Mouse (Mus musculus): ENCODE results near the gene Rbbp4. TPM values are rescaled to one million over a fixed set of nuclear protein-coding genes. Genes with fewer than 3 reads are reported as not detected.

Rbbp4 gene
- polyA plus RNA-seq, 1 experiment = 60.0 TPM

DNA sequence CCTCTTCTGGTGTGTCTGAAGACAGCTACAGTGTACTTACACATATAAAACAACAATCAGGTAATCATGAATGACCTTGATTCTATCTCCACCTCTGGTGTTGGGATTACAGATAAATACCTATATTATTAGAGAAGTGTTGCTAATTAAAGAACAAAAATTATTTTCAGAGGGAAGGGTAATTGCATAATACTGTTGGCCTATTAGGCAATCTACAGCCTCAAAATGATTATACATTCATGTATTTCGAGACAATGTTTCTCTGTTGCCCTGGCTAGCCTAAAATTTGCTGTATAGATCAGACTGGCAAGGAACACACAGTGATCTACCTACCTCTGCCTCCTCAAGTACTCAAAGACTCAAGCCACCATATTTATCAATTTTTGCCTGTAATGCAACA is 11.7 kb downstream of the Rbbp4 start:
- TF ChIP-seq GATA1 (IDR thresholded peaks at IDR 0.05; ENCODE audit: low read length) = no peak

DNA sequence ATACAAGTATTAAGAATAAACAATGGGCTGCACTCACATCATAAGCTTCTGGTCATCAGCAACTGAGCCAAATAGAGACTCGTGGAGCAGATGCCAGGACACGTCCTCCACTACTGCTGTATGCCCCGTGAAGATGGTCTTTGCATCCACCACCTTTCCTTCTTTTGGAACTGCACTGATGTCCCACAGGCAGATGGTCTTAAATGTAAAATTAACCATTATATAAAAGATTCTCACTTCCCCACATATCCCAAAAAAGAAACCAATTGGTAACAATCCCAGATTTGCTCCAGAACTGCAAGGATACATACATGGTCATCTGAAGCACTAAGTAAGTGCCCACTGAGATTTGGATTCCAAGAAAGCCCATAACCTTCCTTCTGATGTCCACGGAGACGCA is 13.1 kb downstream of the Rbbp4 start:
- TF ChIP-seq GATA1 (IDR thresholded peaks at IDR 0.05; ENCODE audit: low read length) = no peak

DNA sequence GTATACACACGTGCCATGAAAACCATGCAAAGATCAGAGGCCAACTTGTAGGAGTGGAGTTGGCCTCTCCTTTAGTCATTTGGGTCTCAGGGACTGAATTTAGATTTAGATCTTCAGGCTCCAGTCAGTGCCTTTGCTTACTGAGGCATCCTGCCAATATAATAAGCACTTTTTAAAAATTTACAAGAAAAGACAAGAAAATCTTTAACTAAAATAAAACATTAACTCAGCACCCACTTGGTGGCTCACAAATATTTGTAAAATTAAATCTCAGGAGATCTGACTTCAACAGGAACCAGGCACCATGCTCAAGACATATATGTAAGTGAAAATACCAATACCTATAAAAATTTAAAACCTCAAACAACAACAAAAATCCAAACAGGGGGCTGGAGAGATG is 14.3 kb downstream of the Rbbp4 start:
- TF ChIP-seq GATA1 (IDR thresholded peaks at IDR 0.05; ENCODE audit: low read length) = no peak

DNA sequence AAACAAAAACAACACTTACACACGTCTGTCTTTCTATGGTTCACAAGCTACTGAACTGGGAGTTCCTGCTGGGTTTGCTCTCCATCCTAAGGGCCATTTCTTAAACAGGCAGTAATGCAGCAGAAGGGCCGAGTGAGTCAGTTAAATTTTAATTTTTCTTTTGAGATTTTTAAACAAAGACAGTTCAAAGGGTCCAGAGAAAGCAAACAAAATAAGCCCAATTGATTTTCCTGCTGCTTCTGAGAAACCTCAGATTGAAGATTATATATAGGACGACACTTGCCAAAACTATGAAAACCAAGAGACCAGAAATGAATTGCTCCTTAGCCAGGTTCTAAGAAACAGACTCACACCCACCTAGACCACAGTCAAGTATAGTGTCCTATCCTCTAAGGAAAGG is 21.3 kb downstream of the Rbbp4 start:
- no peak for TF ChIP-seq GATA1 (IDR thresholded peaks at IDR 0.05; ENCODE audit: low read length)

DNA sequence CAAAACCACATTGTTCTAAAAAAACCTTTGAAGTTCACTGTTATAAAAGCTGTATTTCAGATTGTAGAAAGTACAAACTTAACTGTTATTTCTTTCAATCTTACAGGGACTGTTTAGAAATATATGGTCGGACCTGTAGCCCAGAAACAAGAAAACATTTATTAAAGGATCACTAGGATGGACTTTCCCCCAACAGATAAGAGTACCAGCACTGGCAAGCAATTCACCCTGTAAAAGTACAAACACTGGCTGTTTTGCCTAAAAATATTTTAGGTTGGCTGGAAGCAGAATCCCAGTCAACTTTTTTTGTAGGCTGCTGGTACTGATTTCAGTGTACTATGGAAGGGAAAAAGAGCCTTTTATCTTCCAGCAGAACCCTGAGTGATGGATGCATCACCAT is 27.2 kb downstream of the Rbbp4 start:
- TF ChIP-seq GATA1 (IDR thresholded peaks at IDR 0.05; ENCODE audit: low read length) = no peak

DNA sequence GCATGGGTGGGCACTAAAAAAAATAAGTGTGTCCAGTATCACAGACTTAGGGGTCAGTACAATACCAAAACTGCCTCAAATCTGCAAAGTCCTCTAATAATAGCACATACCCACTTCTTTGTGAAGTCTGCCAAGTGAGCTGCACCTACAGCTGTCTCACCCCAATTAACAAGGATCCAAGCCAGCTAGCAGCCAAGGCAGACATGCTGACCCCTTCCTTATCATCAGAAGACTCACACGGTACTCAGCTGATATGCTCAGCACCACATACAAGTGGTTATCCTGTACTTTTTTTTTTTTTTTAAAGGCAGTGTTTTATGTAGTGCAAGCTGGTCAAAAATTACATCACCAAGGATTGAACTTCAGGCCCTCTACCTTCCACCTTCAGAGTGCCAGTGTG is 30.9 kb downstream of the Rbbp4 start:
- TF ChIP-seq GATA1 (IDR thresholded peaks at IDR 0.05; ENCODE audit: low read length) = no peak

DNA sequence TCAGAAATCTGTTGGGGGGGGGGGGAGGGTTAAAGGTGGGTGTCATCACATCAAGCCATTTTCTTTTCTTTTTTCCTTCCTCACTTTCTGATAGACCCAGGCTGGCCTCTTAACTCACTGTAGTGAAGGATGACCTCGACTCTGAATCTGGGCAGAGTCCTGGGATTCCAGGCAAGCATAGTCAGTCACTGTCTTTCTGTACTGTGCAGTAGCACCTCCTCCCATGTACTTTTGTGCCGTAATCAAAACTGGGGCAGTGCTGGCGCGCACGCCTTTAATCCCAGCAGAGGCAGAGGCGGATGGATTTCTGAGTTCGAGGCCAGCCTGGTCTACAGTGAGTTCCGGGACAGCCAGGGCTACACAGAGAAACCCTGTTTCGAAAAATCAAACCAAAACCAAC is 31.4 kb downstream of the Rbbp4 start:
- no peak for TF ChIP-seq GATA1 (IDR thresholded peaks at IDR 0.05; ENCODE audit: low read length)

DNA sequence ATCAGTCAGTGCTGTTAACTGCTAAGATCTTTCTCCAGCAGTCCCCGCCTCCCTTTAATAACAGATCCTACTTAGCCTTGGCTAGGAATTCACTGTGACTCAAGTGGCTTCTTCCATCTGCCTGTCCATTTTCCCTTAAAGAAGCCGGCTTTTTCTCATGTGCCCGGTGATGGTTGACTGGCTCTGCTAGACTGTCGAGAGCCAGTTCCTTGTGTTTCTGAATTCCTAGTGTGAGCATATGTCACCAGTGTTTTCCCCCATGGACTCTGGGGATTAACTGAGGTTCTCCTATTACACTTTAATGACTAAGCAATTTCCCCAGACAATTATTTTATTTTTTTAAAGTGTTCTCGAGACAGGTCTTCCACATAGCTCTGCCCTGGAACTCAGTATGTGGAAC is 31.8 kb downstream of the Rbbp4 start:
- no peak for TF ChIP-seq GATA1 (IDR thresholded peaks at IDR 0.05; ENCODE audit: low read length)

DNA sequence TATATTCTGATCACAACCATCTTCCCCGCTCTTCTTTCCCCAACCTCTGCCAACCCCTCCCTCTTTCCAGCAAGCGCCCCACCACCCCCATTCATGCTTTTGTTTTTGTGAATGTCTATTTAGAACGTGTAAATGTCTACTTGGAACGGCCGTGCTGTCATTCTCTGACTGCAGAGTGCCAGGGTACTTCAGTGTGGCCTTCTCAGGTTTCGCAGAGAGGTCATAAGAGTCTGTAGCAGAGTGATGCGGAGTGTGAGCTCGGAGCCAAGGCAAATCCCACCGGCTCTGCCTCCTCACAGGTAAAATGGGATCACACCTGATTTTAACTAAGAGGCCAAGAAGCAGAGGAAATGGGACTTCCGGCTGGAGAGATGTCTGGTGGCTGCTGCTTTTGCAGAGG is 36.0 kb downstream of the Rbbp4 start:
- TF ChIP-seq GATA1 (IDR thresholded peaks at IDR 0.05; ENCODE audit: low read length) = no peak

DNA sequence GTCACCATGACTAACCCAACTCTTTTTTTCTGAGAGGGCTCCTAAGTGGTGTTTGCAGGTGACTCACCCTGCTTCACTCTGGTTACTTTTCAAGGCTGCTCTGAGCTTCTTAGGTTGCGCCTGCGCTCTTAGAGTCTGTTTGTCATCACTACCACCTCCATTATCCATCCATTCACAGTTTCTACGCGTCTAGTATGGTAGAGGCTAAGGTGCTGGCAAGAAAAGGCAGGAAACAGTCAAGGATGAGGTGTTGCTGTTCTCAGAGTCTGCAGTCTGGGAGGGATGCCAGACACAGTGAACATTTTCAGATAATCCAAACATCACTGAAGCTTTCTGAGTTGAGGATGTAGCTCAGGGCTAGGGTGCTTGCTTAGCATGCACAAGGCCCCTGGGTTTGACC is 37.4 kb downstream of the Rbbp4 start:
- no peak for TF ChIP-seq GATA1 (IDR thresholded peaks at IDR 0.05; ENCODE audit: low read length)

DNA sequence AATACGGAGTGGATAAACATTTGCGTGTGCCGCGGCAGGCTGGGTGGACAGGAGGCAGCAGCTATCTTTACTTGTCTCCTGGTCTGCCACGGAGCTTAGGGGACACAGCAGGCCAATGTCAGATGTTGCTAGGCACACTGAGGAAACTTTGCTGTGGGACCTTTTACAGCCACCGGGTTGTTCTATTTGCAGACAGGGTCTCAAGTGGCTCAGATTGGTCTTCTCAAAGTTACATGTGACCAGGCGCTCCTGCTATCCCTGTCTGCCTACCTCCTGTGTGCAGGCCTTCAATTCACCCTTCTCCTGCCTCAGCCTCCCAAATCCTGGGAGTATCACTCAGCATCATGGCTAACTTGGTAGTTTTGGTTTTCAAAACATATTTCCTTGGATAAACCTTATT is 39.1 kb downstream of the Rbbp4 start:
- no peak for TF ChIP-seq GATA1 (IDR thresholded peaks at IDR 0.05; ENCODE audit: low read length)

DNA sequence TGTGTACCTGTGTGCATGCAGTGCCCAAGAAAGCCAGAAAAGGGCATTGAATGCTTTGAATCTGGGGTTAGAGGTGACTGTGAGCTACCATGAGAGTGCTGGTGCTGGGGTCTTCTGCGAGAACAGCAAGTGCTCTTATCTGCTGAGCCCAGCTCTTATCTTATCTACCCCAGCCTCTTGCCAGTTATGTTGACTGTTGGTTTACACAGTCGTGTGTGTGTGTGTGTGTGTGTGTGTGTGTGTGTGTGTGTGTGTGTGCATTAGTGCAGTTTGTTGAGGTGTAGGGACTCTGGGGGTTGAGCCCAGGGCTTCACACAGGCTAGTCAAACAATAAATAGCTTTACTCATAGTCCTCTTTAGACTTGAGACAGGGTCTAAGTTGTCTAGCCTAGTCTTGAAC is 40.0 kb downstream of the Rbbp4 start:
- TF ChIP-seq GATA1 (IDR thresholded peaks at IDR 0.05; ENCODE audit: low read length) = peak; percentile 89

DNA sequence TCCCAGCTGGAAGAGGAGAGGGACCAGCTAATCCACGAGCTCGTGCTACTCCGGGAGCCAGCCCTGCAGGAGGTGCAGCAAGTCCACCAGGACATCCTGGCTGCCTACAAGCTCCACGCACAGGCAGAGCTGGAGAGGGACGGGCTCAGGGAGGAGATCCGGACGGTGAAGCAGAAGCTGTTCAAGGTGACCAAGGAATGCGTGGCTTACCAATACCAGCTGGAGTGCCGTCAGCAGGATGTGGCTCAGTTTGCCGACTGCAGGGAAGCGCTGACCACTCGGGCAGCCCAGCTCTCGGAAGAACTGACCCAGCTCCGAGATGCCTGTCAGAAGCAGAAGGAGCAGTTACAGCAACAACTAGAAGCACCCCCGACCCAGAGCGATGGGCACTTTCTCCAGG is 41.5 kb downstream of the Rbbp4 start:
- TF ChIP-seq GATA1 (IDR thresholded peaks at IDR 0.05; ENCODE audit: low read length) = no peak

DNA sequence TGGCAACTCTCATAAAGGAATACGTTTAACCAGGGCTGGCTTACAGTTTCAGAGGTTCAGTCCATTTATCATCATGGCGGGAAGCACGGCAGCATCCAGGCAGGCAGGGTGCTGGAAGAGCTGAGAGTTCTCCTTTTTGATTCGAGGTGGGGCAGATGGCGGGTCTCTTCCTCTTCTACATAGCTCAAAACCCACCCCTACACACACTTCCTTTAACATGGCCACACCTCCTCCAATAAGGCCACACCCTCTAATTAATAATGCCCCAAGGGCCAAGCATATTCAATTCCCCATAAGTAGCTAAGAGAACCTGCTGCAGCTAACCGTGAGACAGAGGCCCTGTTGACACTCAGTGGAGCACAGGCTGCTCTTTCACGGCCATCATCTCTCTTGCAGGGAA is 42.3 kb downstream of the Rbbp4 start:
- no peak for TF ChIP-seq GATA1 (IDR thresholded peaks at IDR 0.05; ENCODE audit: low read length)

DNA sequence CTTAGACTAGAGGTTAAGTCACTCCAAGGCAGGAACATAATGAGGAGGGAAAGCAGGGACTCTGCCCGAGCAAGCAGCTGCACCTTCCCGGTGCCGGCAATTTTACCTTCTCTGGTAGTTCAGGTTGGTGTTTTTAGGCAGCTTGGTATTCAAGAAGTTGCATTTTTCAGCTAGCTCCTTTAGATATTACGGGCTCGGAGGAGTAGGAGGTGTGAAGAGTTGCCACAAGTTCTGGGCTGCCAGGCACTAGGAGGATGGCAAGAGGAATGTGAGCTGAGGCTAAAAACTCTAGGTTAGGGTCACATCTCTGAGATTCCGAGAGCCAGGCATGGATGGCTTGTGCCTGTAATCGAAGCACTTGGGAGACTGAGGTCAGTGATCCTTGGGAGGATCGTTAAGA is 45.5 kb downstream of the Rbbp4 start:
- TF ChIP-seq GATA1 (IDR thresholded peaks at IDR 0.05; ENCODE audit: low read length) = no peak

DNA sequence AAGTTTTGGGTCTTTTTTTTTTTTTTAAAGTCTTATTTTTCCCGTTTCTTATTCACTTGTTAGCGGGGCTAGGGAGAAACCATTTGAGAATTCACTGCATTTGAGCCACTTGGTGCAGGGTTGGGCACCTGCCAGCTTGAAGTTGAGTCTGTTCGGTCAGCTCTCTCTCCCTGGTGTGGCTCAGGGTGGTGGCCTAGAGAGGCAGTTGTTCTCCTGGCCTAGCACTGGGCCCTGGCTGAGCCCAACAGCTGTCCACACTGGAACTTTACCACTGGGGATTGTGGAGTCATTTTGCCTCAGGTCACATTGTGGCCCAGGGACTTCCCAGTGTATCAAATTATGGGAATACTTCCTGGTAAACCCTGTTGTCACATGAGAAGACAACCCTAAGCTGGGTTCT is 47.1 kb downstream of the Rbbp4 start:
- TF ChIP-seq GATA1 (IDR thresholded peaks at IDR 0.05; ENCODE audit: low read length) = no peak

DNA sequence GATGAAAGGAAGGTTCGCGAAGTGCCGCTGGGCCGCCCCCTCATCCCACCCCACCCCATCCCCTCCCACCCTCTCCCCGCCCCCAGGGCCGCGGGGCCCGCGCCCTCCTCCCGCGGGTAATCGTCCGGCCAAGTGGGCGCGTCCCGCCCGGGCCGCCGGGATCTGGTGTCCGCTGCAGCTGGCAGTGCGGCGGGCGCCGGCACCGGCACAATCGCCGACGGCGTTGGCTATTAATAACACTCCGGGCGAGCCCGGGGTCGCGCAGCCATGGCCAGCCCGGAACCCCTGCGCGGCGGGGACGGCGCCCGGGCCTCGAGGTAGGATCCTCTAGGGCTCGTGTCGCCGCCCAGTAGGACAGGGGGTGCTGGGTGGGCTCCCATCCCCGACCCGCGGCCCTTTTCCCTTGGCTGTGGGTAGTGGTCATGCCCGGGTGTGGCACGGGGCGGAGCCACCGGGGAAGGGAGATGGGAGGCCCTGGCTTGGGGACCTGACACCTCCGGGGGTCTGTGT is 47.6 kb downstream of the Rbbp4 start, which contains the start of gene Sync:
Gene Sync, plus strand, starts transcription at position 146 of the 510 bp plus-strand sequence.
- no peak for TF ChIP-seq GATA1 (IDR thresholded peaks at IDR 0.05; ENCODE audit: low read length)

Data from G1E-ER4 (cell line).